Mouse (Mus musculus) small intestine, adult 2 months (tissue): ENCODE measurements at regions not wholly inside any gene's neighbourhood (a gene's known extent, or its start where the extent isn't known, plus 50 kb on each side); places are given as distances from the start of the nearest gene placed in this dataset.

Experiments used
- CTCF ChIP-seq: fragments of 200-500 bp; IDR thresholded peaks from 2 replicates; pipeline ENCODE4 v1.5.1; 2012; ENCODE audit warnings: low read depth, mild to moderate bottlenecking, control low read depth, inconsistent platforms, low read length, moderate library complexity, mixed read lengths; ENCODE audit not compliant: insufficient replicate concordance, insufficient read length; ENCODE audit errors: extremely low read depth
- POLR2A ChIP-seq: fragments of 200-500 bp; IDR thresholded peaks from 2 replicates; pipeline ENCODE4 v1.6.1; 2012; ENCODE audit warnings: low read depth, mild to moderate bottlenecking, control low read depth, inconsistent platforms, low read length, moderate library complexity

DNA sequence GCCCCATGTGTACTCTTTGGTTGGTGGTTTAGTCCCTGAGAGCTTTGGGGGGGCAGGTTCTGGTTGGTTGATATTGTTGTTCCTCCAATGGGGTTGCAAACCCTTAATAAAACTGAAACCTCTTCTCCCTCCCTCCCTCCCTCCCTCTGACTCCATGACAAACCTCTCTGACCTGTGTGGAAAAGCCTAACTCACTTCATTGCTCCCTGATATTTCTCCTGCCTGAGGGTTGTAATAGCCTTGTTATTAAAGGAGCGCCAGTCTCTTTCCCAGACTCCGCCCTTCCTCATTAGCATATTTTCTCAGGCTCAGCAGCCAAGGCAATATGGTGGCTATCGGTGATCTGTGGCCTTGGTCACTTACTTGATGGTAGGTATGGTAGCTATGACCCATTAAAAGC lies 230.3 kb upstream of the Zfp703 start:
- TF ChIP-seq CTCF (no peak), POLR2A (no peak)
